Mouse (Mus musculus): ENCODE data around the gene Dmrta1. TPM values are rescaled to one million over a fixed set of nuclear protein-coding genes. Genes with fewer than 3 reads are reported as not detected.

Gene Dmrta1
- 0.28 and 0.63 TPM in 2 replicates for polyA plus RNA-seq (2016; fragmentation: Nextera tagmentation; extraction: Ambion mirVana)

DNA sequence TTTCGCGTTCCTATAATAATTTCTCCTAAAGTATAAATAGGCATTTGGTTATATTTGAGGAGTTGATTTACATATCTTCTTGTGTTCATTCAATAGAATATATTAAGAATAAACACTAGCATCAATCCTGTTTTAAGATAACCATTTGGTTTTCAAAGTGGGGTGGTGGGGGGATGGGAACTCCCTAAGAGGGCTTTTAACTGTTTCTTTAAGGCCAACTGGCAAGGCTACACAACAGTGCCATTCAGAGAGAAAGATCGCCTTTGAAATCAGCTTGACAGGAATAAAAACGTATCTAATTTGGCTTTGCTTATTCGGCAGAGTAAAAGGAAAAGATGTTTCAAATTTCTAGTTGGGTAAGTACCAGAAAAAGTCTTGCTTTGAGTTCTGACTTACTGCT is at the start of gene Dmrta1:
Dmrta1 (plus strand) TSS at position 242 of the 400 bp plus-strand sequence.
- Histone ChIP-seq H3K4me1 (no peaks in the 10 kb centered on the region), H3K27me3 (ENCODE audit: insufficient read depth, poor library complexity, severe bottlenecking) (no peaks in the 10 kb centered on the region), H3K4me3 (no peak within 1 kb of the TSS), H3K9me3 (no peaks in the 10 kb centered on the region), H3K27ac (no peak within 1 kb of the TSS), H3K36me3 (no peaks in the 10 kb centered on the region)
- no peak for DNase-seq (ENCODE audit: low spot score)
- WGBS = 57% methylated on average over 5 of the region's 5 CpGs

DNA sequence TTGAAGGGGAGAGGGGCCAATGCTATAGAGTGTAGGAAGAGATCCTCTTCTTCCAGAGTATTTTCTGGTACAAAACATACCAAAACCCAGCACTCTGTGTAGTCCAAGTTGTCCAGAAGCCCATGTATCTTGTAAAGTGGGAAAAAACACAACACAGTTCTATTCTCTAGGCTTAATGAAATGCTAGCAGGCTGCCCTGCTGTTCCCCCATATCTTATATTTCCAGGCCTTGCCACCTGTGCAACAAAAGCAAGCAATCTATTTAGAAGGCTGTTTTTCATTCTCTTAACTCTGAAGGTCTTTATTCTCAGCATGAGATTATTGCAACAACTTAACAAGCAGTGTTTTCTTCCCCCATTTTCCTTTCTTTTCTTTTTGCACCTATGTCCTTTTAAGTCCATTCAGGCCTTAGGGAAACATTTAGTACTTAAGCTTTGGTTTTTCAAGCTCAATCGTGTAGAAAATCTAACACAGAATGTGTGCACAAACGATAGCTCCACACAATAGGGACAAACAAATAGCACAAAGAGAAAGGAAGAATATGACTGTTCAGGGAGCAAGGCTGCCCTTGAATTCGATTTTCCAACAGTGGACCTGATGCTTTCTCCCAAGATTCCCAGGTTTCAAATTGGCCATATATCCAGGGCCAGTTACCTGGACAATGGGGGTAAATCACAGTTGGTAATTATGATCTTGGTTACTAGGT is 48.7 kb upstream of the Dmrta1 start:
- Histone ChIP-seq H3K4me3 (no peak overlapping the region), H3K27me3 (ENCODE audit: insufficient read depth, poor library complexity, severe bottlenecking) (no peaks in the 10 kb centered on the region), H3K36me3 (no peaks in the 10 kb centered on the region), H3K4me1 (no peaks in the 10 kb centered on the region), H3K27ac (no peak overlapping the region), H3K9me3 (no peaks in the 10 kb centered on the region)
- DNase-seq (ENCODE audit: low spot score) = no peak
- WGBS = 66% methylated on average over 3 of the region's 3 CpGs

DNA sequence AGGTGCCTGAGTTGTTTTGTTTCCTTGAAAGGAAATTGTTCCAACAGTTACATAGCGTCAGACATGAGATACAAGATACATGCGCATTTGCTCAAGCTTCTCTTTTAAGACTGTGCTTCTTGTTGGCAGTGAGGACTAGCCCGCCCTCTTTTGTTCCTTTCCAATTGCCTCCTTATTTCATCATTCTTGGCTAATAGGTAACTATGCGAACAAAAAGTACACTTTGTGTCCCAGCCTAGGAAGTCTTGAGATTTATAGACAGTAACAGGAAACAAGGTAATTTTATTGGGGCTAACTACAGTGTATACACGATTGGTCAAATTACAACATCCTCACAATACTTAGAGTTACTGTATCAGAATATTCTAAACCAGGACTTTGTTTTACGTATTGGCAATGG is 47.7 kb upstream of the Dmrta1 start:
- Histone ChIP-seq H3K4me3 (no peak overlapping the region), H3K4me1 (no peaks in the 10 kb centered on the region), H3K27me3 (ENCODE audit: insufficient read depth, poor library complexity, severe bottlenecking) (no peaks in the 10 kb centered on the region), H3K9me3 (no peaks in the 10 kb centered on the region), H3K27ac (no peak overlapping the region), H3K36me3 (no peaks in the 10 kb centered on the region)
- no peak for DNase-seq (ENCODE audit: low spot score)
- 82% methylated on average over 6 of the region's 6 CpGs for WGBS

DNA sequence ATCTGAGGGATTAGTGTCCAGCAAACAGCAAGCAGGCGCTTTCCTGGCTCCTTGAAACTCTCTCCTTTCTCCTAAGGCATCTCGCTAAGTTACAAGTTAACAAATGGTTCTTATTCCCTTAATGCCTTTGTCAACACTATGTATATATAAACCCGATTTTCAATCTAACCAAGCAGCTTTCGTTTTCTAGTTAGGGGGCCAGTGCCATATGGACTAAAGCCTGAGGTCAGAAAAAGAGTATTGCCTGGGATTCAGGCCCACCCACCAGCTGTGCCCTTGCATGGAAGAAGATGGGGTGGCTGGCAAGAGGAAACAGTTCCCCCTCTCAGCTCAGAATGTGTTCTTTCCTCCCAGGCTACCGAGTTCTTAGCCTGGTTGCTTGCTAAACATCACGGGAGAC is 40.6 kb upstream of the Dmrta1 start:
- no peak for DNase-seq (ENCODE audit: low spot score)
- 39% methylated on average over 6 of the region's 6 CpGs for WGBS
- no peak overlapping the region for H3K27ac ChIP-seq

DNA sequence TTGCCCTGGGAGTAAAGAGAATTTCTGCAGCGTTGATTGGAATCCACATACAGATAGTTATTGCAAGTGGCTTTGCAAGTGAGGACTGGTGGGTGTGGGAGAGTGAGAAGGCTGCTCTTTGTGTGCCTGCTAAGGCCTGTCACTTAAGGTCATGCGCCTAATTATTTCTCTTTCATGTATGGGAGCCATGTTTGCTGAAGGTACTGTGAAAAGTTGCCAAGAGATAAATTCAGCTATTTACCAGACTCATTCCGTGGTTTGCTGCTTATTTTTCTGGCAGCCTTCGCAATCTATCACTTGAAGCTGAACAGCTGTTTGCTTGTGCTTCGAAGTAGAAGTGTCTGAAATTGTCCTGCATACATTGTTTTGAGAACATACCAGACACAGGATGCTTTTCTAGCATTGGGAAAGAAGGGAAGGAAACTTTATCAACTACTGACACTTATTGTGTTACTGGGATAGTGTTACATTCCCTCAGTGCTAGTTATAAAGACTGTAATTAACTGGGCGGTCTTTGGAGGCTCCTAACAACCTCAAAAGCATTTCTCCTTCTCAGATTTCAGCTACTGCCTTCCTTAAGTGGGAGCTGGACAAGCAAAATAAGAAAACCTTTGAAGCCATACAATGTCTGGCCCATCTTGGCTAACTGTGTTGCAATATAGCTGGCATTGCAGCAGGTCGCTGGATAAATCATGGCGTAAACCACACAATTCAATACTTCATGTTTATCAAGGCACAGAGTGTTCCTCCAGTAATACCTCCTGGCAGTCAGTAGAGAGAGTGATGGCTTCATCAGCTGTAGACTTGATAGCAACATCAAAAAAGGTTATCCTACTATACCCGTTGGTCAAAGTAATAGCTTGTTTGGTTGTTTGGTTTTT is 34.8 kb upstream of the Dmrta1 start:
- Histone ChIP-seq H3K9me3 (no peaks in the 10 kb centered on the region), H3K27me3 (ENCODE audit: insufficient read depth, poor library complexity, severe bottlenecking) (no peaks in the 10 kb centered on the region), H3K4me1 (no peaks in the 10 kb centered on the region), H3K36me3 (no peaks in the 10 kb centered on the region), H3K4me3 (no peak overlapping the region), H3K27ac (no peak overlapping the region)
- WGBS = 60% methylated on average over 9 of the region's 9 CpGs
- no peak for DNase-seq (ENCODE audit: low spot score)

More for the DNA sequence above, 40.6 kb upstream of the Dmrta1 start:
- no peaks in the 10 kb centered on the region for H3K9me3 ChIP-seq
- no peak overlapping the region for H3K4me3 ChIP-seq
- no peaks in the 10 kb centered on the region for H3K27me3 ChIP-seq (ENCODE audit: insufficient read depth, poor library complexity, severe bottlenecking)
- H3K4me1 ChIP-seq = no peaks in the 10 kb centered on the region
- H3K36me3 ChIP-seq = no peaks in the 10 kb centered on the region

DNA sequence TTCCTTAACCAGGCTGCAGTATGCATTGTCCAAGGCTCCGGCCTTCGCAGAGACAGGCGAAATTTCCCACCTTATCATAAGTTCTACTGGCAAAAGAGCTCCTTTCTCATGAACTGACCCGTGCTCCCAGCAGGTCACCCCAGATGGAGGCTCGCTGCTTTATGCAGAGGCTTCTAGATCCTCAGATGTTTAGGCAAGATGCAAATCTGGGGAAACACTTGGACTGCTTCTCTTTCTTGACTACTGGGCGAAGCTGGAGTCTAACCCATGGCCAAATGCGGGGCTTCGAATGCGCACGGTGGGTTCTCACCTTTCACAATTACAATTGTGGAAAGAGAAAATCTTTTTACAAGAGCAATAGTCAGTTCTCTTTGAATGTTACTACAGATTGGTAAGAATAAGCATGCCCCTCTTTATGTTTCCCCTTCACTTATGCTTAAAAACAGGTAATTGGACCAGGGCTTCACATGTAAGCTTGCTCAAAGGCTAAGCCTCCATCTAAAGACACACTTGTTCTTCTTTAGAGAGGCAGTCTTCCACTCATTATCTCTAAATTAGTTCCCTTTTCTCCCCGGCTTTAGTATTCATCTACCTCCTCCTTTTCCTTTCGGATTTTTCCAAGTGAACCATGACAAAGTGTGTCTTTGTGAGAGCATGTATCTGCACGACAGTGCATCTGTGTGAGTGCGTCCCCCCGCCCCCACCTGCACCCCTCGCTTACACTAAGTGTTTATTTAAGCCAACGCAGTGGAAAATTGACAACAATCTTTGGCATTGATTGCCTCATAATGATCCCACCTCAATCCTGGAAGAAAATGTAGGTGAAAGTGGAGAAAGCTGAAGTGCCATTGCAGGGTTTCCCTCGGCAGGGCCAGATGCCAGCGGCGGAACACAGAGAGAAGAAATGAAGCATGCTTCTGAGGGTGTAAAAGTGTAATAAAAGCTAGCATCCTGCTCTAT is 28.6 kb upstream of the Dmrta1 start:
- H3K9me3 ChIP-seq = no peaks in the 10 kb centered on the region
- no peaks in the 10 kb centered on the region for H3K27me3 ChIP-seq (ENCODE audit: insufficient read depth, poor library complexity, severe bottlenecking)
- no peak for DNase-seq (ENCODE audit: low spot score)
- H3K4me1 ChIP-seq = no peaks in the 10 kb centered on the region
- H3K4me3 ChIP-seq = no peak overlapping the region
- H3K27ac ChIP-seq = no peak overlapping the region
- no peaks in the 10 kb centered on the region for H3K36me3 ChIP-seq
- 81% methylated on average over 20 of the region's 20 CpGs for WGBS

DNA sequence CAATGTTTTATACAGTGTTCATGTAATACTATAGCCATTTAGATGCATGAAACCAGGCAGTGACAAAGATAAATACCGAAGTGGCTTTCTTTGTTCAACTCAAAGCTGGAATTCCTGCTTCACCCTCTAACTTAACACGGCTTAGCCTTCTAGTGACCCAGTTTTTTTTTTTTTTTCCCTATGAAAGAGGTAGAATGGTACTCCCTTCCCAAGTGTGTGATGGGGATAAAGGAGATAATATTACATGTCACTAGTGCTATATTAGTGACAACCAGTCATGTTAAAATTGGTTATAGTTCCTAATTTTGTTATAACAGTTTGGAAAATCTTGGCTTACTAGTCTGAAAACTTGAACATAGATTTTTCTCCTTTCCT is 27.9 kb upstream of the Dmrta1 start:
- H3K4me3 ChIP-seq = no peak overlapping the region
- H3K27me3 ChIP-seq (ENCODE audit: insufficient read depth, poor library complexity, severe bottlenecking) = no peaks in the 10 kb centered on the region
- DNase-seq (ENCODE audit: low spot score) = no peak
- no peaks in the 10 kb centered on the region for H3K9me3 ChIP-seq
- 76% methylated on average over 2 of the region's 2 CpGs for WGBS
- no peaks in the 10 kb centered on the region for H3K4me1 ChIP-seq
- no peak overlapping the region for H3K27ac ChIP-seq
- no peaks in the 10 kb centered on the region for H3K36me3 ChIP-seq

DNA sequence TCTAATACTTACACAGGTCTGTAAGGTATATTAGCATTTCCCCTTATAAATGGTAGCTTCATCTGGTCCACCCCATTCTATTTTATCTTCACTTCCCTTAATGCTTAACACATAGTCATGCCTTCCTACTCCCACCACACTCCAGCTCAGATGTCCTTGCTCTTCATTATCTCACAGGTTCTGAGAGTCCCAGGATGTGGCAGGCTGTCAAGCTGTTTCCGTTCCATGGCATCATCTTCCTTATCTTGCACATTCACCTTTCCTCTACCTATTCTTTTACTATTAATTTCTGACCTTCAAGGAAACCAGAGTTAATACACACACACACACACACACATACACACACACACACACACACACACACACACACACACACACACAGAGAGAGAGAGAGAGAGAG is 27.5 kb upstream of the Dmrta1 start:
- H3K4me1 ChIP-seq = no peaks in the 10 kb centered on the region
- WGBS = 51% methylated on average over 1 of the region's 1 CpGs
- no peaks in the 10 kb centered on the region for H3K27me3 ChIP-seq (ENCODE audit: insufficient read depth, poor library complexity, severe bottlenecking)
- H3K27ac ChIP-seq = no peak overlapping the region
- DNase-seq (ENCODE audit: low spot score) = no peak
- H3K4me3 ChIP-seq = no peak overlapping the region
- H3K9me3 ChIP-seq = no peaks in the 10 kb centered on the region
- no peaks in the 10 kb centered on the region for H3K36me3 ChIP-seq

DNA sequence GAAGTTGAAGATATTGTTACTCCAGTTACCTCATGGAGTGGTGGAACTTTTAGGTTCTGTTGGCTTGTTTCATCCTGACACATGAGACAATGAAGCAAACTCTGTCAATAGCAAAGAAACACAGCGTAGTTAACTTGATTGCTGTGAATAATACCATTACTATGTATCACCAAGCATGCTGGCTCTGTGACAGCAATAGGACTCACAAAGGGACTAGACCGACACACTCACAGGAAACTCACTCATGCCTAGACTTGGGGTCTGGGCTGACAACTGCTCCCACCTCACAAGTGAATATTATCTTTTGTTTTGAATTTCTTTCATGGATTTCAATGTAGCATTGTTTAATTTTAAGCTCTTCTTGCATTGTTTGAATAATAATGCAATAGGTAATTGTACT is 15.8 kb upstream of the Dmrta1 start:
- WGBS = 82% methylated on average over 2 of the region's 2 CpGs

DNA sequence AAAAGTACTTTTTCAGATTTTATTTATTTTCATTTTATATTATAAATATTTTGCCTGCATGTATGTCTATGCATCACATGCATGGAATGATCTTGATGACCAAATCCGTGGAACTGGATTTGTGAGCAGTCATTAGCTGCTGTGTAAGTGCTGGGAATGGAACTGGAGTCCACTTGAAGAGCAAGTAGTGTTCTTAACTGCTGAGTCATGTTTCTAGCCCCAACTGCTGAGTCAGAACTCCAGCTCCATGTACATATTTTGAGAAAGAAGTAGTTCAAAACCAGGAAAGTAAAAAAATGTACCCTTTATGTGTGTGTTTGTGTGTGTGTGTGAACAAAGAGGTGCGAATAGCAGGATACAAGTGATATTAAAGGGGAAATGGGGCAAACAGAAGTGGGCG is 4.5 kb upstream of the Dmrta1 start:
- Histone ChIP-seq H3K27me3 (ENCODE audit: insufficient read depth, poor library complexity, severe bottlenecking) (no peaks in the 10 kb centered on the region), H3K4me1 (no peaks in the 10 kb centered on the region)
- 77% methylated on average over 3 of the region's 3 CpGs for WGBS

More for the DNA sequence above, 15.8 kb upstream of the Dmrta1 start:
- no peaks in the 10 kb centered on the region for H3K36me3 ChIP-seq
- no peak for DNase-seq (ENCODE audit: low spot score)
- H3K27ac ChIP-seq = no peak overlapping the region
- H3K27me3 ChIP-seq (ENCODE audit: insufficient read depth, poor library complexity, severe bottlenecking) = no peaks in the 10 kb centered on the region
- no peaks in the 10 kb centered on the region for H3K4me1 ChIP-seq
- H3K4me3 ChIP-seq = no peak overlapping the region
- no peaks in the 10 kb centered on the region for H3K9me3 ChIP-seq

DNA sequence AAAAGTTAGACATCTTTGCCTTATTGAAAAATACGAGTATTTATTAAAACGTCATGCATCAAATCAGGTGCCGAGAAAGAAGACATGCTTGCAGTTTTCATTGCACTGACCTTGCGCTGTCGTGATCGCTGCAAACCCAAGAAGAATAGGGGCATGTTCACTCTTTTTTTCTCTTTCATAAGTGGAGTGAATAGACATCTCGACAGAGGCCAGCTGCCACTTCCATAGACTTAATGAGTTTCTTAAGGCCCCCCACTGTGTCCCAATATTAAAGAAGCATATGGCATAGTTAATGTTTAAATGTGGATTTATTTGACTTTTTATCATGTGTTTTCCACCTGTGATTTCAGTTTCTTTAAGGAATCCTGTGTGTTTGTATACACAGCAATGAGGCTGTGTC is 1.3 kb upstream of the Dmrta1 start:
- Histone ChIP-seq H3K27me3 (ENCODE audit: insufficient read depth, poor library complexity, severe bottlenecking) (no peaks in the 10 kb centered on the region), H3K4me3 (no peak overlapping the region), H3K4me1 (no peaks in the 10 kb centered on the region), H3K36me3 (no peaks in the 10 kb centered on the region), H3K9me3 (no peaks in the 10 kb centered on the region), H3K27ac (no peak overlapping the region)
- WGBS = 86% methylated on average over 7 of the region's 7 CpGs
- no peak for DNase-seq (ENCODE audit: low spot score)

More for the DNA sequence above, 4.5 kb upstream of the Dmrta1 start:
- Histone ChIP-seq H3K36me3 (no peaks in the 10 kb centered on the region), H3K9me3 (no peaks in the 10 kb centered on the region), H3K27ac (no peak overlapping the region), H3K4me3 (no peak overlapping the region)
- DNase-seq (ENCODE audit: low spot score) = no peak

DNA sequence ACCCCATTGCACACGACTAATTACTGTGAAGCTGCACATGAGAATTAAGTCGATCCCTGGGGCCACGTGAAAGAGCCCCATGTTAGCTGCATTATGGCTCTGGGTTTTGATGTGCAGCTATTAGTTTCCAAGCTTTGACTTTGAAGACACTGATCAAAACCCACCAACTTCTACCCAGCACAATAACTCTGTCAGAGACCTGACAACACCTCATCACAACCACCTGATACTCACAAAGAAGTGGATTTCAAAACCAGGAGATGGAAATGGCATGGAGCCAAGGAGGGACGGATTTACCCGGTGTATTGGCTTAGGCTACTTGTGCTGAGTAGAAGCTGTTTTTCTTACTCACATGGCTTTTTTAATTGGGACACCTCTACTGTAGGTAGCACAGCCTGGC is 523 bp upstream of the Dmrta1 start:
- WGBS = 69% methylated on average over 5 of the region's 5 CpGs
- no peaks in the 10 kb centered on the region for H3K4me1 ChIP-seq
- no peak for DNase-seq (ENCODE audit: low spot score)

More for the DNA sequence above, 523 bp upstream of the Dmrta1 start:
- no peaks in the 10 kb centered on the region for H3K27me3 ChIP-seq (ENCODE audit: insufficient read depth, poor library complexity, severe bottlenecking)
- no peaks in the 10 kb centered on the region for H3K36me3 ChIP-seq
- no peak overlapping the region for H3K27ac ChIP-seq
- no peaks in the 10 kb centered on the region for H3K9me3 ChIP-seq
- H3K4me3 ChIP-seq = no peak overlapping the region

Data from heart, embryonic 10.5 days (tissue).